Mouse (Mus musculus) CH12.LX (cell line): ENCODE data around the gene Zkscan8. TPM values are rescaled to one million over a fixed set of nuclear protein-coding genes. Genes with fewer than 3 reads are reported as not detected.

Experiments
- DNase-seq: peaks from one replicate; pipeline ENCODE4 v3.0.0-alpha.2; 2013; ENCODE audit errors: extremely low read depth
- H3K27ac ChIP-seq: 2 replicates; pipeline ENCODE4 v1.5.1; 2012; ENCODE audit warnings: low read depth, mild to moderate bottlenecking, control low read depth, moderate library complexity; ENCODE audit not compliant: insufficient read depth
- H3K27me3 ChIP-seq: replicated peaks from 2 replicates; pipeline ENCODE3; 2012; ENCODE audit warnings: inconsistent platforms
- H3K36me3 ChIP-seq, 2 experiments: replicated peaks in 1 of 2; 2 replicates each; pipeline versions ENCODE3 to v1.6.1; 2012; ENCODE audit warnings: inconsistent platforms in 1 of 2, low read length in 1 of 2, mild to moderate bottlenecking in 1 of 2, mixed read lengths in 1 of 2, moderate library complexity in 1 of 2; ENCODE audit not compliant: control insufficient read depth in 1 of 2, insufficient read depth in 1 of 2
- H3K4me1 ChIP-seq, 2 experiments: 2 replicates each; pipeline ENCODE4 v1.6.1; 2012; ENCODE audit warnings: inconsistent platforms in 1 of 2, moderate library complexity in 1 of 2; ENCODE audit not compliant: insufficient read depth in 2 of 2, control insufficient read depth in 1 of 2
- H3K4me2 ChIP-seq: 2 replicates; pipeline ENCODE4 v1.6.1; 2012; ENCODE audit warnings: low read depth, mild to moderate bottlenecking, control low read depth; ENCODE audit not compliant: poor library complexity, insufficient read depth, severe bottlenecking
- H3K4me3 ChIP-seq, 3 experiments: fragments of 150-350 bp in 1 of 3; sonication (generic) in 1 of 3; replicated peaks in 1 of 3; 2 replicates each; pipeline versions ENCODE3 to v1.5.1; 2011 to 2012; ENCODE audit warnings: low read depth in 2 of 3, low read length in 2 of 3, mild to moderate bottlenecking in 2 of 3, moderate library complexity in 2 of 3, control low read depth in 1 of 3, improper control_type of control experiment in 1 of 3, inconsistent platforms in 1 of 3, mixed read lengths in 1 of 3; ENCODE audit not compliant: poor library complexity in 1 of 3
- H3K79me2 ChIP-seq: replicated peaks from 2 replicates; pipeline ENCODE4 v1.6.1; 2012; ENCODE audit warnings: mild to moderate bottlenecking, moderate library complexity; ENCODE audit not compliant: control insufficient read depth, poor library complexity, insufficient read depth, severe bottlenecking; ENCODE audit errors: extremely low read depth
- H3K9ac ChIP-seq: 2 replicates; pipeline ENCODE4 v1.6.1; 2012; ENCODE audit warnings: low read depth, mild to moderate bottlenecking, control low read depth, moderate library complexity; ENCODE audit not compliant: insufficient read depth
- H3K9me3 ChIP-seq: replicated peaks from 2 replicates; pipeline ENCODE3; 2012; ENCODE audit warnings: low read length, inconsistent platforms, mixed read lengths
- CHD1 ChIP-seq: IDR thresholded peaks from 2 replicates; pipeline ENCODE4 v1.6.1; 2012; ENCODE audit warnings: low read depth, low read length, improper control_type of control experiment, inconsistent platforms
- ELF1 ChIP-seq: IDR thresholded peaks from 2 replicates; pipeline ENCODE4 v1.6.1; 2014; ENCODE audit warnings: low read depth, mild to moderate bottlenecking, inconsistent platforms, low read length, improper control_type of control experiment
- EP300 ChIP-seq: IDR thresholded peaks from 2 replicates; pipeline ENCODE4 v1.6.1; 2011; ENCODE audit warnings: low read length, improper control_type of control experiment
- IRF4 ChIP-seq: IDR thresholded peaks from 2 replicates; pipeline ENCODE4 v1.6.1; 2014; ENCODE audit warnings: low read depth, mild to moderate bottlenecking, inconsistent platforms, low read length, improper control_type of control experiment
- JUN ChIP-seq: IDR thresholded peaks from 2 replicates; pipeline ENCODE4 v1.6.1; 2011; ENCODE audit warnings: low read depth, mild to moderate bottlenecking, low read length, improper control_type of control experiment, moderate library complexity; ENCODE audit not compliant: insufficient read depth
- KAT2A ChIP-seq: IDR thresholded peaks from 2 replicates; pipeline ENCODE4 v1.6.1; 2012; ENCODE audit warnings: low read length, improper control_type of control experiment, inconsistent platforms; ENCODE audit not compliant: insufficient replicate concordance
- MAFK ChIP-seq: IDR thresholded peaks from 2 replicates; pipeline ENCODE4 v1.6.1; 2011; ENCODE audit warnings: low read length, improper control_type of control experiment; ENCODE audit not compliant: insufficient replicate concordance
- MEF2A ChIP-seq: IDR thresholded peaks from 2 replicates; pipeline ENCODE4 v1.6.1; 2014; ENCODE audit warnings: low read depth, mild to moderate bottlenecking, inconsistent platforms, low read length, improper control_type of control experiment, borderline replicate concordance
- MXI1 ChIP-seq: IDR thresholded peaks from 2 replicates; pipeline ENCODE4 v1.6.1; 2011; ENCODE audit warnings: mild to moderate bottlenecking, low read depth, low read length, improper control_type of control experiment
- MYC ChIP-seq: IDR thresholded peaks from 2 replicates; pipeline ENCODE4 v1.6.1; 2011; ENCODE audit warnings: low read depth, mild to moderate bottlenecking, improper control_type of control experiment, low read length
- NELFE ChIP-seq: IDR thresholded peaks from 2 replicates; pipeline ENCODE4 v1.6.1; 2011; ENCODE audit warnings: low read depth, low read length, improper control_type of control experiment
- RAD21 ChIP-seq: IDR thresholded peaks from 2 replicates; pipeline ENCODE4 v1.6.1; 2011; ENCODE audit warnings: low read depth, mild to moderate bottlenecking, low read length, improper control_type of control experiment, moderate library complexity
- SIN3A ChIP-seq: IDR thresholded peaks from 2 replicates; pipeline ENCODE4 v1.6.1; 2012; ENCODE audit warnings: low read length, improper control_type of control experiment, inconsistent platforms
- SMC3 ChIP-seq: IDR thresholded peaks from 2 replicates; pipeline ENCODE4 v1.6.1; 2011; ENCODE audit warnings: low read depth, low read length, improper control_type of control experiment
- TBP ChIP-seq: conservative IDR thresholded peaks from 2 replicates; pipeline ENCODE4 v1.6.1; 2011; ENCODE audit warnings: low read depth, low read length, improper control_type of control experiment
- TCF12 ChIP-seq: IDR thresholded peaks from 2 replicates; pipeline ENCODE4 v1.6.1; 2014; ENCODE audit warnings: low read depth, mild to moderate bottlenecking, inconsistent platforms, low read length, improper control_type of control experiment
- USF1 ChIP-seq: IDR thresholded peaks from 2 replicates; pipeline ENCODE4 v1.6.1; 2014; ENCODE audit warnings: low read depth, mild to moderate bottlenecking, inconsistent platforms, low read length, improper control_type of control experiment
- ZKSCAN1 ChIP-seq: IDR thresholded peaks from 2 replicates; pipeline ENCODE4 v1.6.1; 2012; ENCODE audit warnings: low read depth, inconsistent platforms, low read length, improper control_type of control experiment, borderline replicate concordance
- ZMIZ1 ChIP-seq: IDR thresholded peaks from 2 replicates; pipeline ENCODE4 v1.6.1; 2012; ENCODE audit warnings: low read depth, mild to moderate bottlenecking, inconsistent platforms, low read length, improper control_type of control experiment
- dilution Hi-C: fragments of 300-500 bp; cut with MboI; formaldehyde crosslinking; loops from 2 replicates; pipeline ENCODE4 v1.14.3; 2020; ENCODE audit warnings: low sequenced_read_pairs; ENCODE audit not compliant: extremely low pct_unique_long_range_greater_than_20kb, extremely low pct_ligation_motif_present
- in situ Hi-C: fragments of 300-500 bp; cut with MboI; formaldehyde crosslinking; loops from 3 replicates; pipeline ENCODE4 v1.14.3; 2019; ENCODE audit warnings: low sequenced_read_pairs, low pct_ligation_motif_present, low pct_unique_long_range_greater_than_20kb, mixed read lengths
- polyA plus RNA-seq: library from polyadenylated mRNA; unstranded; fragments of >175 nt; gene quantifications from 2 replicates; pipeline ENCODE4 v1.2.1, GENCODE M21; 2012; ENCODE audit warnings: low read depth; ENCODE audit not compliant: insufficient read length
- total RNA-seq, 2 experiments: library from RNA; depleted of rRNA; stranded (reverse); fragments of 300-350 nt in 1 of 2; fragments of >200 nt in 1 of 2; gene quantifications; 2 replicates each; pipeline ENCODE4 v1.2.3; 2012 to 2014

The Zkscan8 gene
- total and polyA plus RNA-seq, 3 experiments: 7.4 to 9.7 (median 7.6) TPM

DNA sequence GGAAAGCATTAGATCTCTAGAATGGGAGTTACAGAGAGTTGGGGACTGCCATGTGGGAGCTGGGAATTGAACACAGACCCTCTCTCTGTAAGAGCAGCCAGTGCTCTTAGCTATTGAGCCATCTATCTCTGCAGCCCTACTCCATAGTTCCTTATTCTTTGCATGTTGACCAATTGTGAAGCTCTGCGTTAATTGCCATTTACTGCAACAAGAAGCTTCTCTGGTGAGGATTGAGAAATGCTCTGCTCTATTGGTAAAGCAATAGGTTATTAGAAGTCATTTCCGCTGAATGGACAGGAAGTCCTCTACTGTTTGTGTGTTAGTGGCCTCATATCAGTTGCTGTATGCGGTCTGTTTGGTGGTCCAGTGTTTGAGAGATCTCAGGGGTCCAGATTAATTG is 18.6 kb upstream of the Zkscan8 start:
- in situ Hi-C loops (no loop called here), dilution Hi-C loops (no loop called here)

DNA sequence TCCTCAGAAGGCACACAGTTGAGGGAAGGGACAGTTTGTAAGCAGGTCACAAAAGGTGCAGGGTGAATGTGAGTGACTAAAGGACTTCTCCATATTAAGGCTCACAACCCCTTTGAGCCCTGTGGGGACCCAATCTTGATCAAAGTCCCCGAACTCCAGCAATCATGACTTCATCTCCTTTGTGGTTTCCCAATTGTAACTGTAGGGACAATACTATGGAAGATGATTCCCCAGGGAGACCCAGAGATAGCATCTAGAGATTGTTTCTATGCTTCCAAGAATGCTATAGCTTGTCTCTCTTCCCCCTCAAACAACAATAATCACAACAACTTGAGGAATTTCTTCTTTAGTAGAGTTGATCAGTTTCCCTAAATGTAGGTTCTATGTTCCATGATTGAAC is 11.8 kb upstream of the Zkscan8 start, which contains the start of gene Olfr1366:
Gene Olfr1366 (minus strand): TSS at position 101 of the 400 bp plus-strand sequence.
- no peak for DNase-seq
- no peaks in the 10 kb centered on the region for H3K9me3 ChIP-seq
- no peak within 1 kb of the TSS for H3K4me3 ChIP-seq
- no peak within 1 kb of the TSS for H3K9ac ChIP-seq
- no peaks in the 10 kb centered on the region for H3K27me3 ChIP-seq
- TF ChIP-seq TCF12 (no peak), NELFE (no peak), ZMIZ1 (no peak), CHD1 (no peak), RAD21 (no peak), SMC3 (no peak)
- no peaks in the 10 kb centered on the region for H3K79me2 ChIP-seq
- H3K4me2 ChIP-seq: no peak within 1 kb of the TSS
- dilution Hi-C loops (no loop called here), in situ Hi-C loops (no loop called here)
- H3K27ac ChIP-seq: no peak within 1 kb of the TSS
- H3K36me3 ChIP-seq: no peaks in the 10 kb centered on the region
- peaks cover 0 to 4% of the 10 kb centered on the region in 2 experiments; a peak in 1 of 4 replicates for H3K4me1 ChIP-seq

More for the DNA sequence above, 18.6 kb upstream of the Zkscan8 start:
- no peak for TF ChIP-seq NELFE
- no peak for TF ChIP-seq SIN3A
- TF ChIP-seq ELF1: no peak
- TF ChIP-seq CHD1: no peak
- TF ChIP-seq MEF2A: no peak
- TF ChIP-seq MYC: no peak
- no peak for TF ChIP-seq USF1
- no peak for TF ChIP-seq TBP
- TF ChIP-seq MXI1: no peak
- TF ChIP-seq JUN: no peak
- no peak for TF ChIP-seq IRF4
- TF ChIP-seq ZKSCAN1: no peak
- no peak for TF ChIP-seq ZMIZ1
- no peak for TF ChIP-seq KAT2A
- no peak for TF ChIP-seq MAFK
- TF ChIP-seq EP300: no peak
- no peak overlapping the region for H3K9ac ChIP-seq
- no peak overlapping the region for H3K27ac ChIP-seq
- DNase-seq: no peak
- H3K36me3 ChIP-seq: no peaks in the 10 kb centered on the region
- H3K4me1 ChIP-seq: peaks cover 0 to 4% of the 10 kb centered on the region in 2 experiments; a peak in 1 of 4 replicates
- no peaks in the 10 kb centered on the region for H3K27me3 ChIP-seq
- H3K4me2 ChIP-seq: no peak overlapping the region
- no peaks in the 10 kb centered on the region for H3K79me2 ChIP-seq
- H3K9me3 ChIP-seq: no peaks in the 10 kb centered on the region
- H3K4me3 ChIP-seq: no peak overlapping the region
